Mouse (Mus musculus) hindbrain, embryonic 16.5 days (tissue): ENCODE results near the gene Ccdc15. TPM values are rescaled to one million over a fixed set of nuclear protein-coding genes. Genes with fewer than 3 reads are reported as not detected.

Source experiments
- ATAC-seq: fragments of 200-750 bp; cut with Nextera tagmentation; 2 replicates; pipeline ENCODE4 v1.8.0; 2017; ENCODE audit warnings: moderate TSS enrichment, moderate library complexity
- H3K27ac ChIP-seq: fragments of 300-500 bp; sonication (generic); 2 replicates; pipeline ENCODE4 v1.5.1; 2014; ENCODE audit warnings: low read depth, mild to moderate bottlenecking, control low read depth, low read length, moderate library complexity
- H3K27me3 ChIP-seq: fragments of 300-500 bp; sonication (generic); replicated peaks from 2 replicates; pipeline ENCODE4 v1.6.1; 2014; ENCODE audit warnings: low read length; ENCODE audit not compliant: control insufficient read depth, insufficient read depth
- H3K36me3 ChIP-seq: fragments of 300-500 bp; sonication (generic); 2 replicates; pipeline ENCODE4 v1.6.1; 2014; ENCODE audit warnings: mild to moderate bottlenecking, low read length, moderate library complexity, mixed read lengths; ENCODE audit not compliant: control insufficient read depth, insufficient read depth
- H3K4me1 ChIP-seq: fragments of 300-500 bp; sonication (generic); 2 replicates; pipeline ENCODE4 v1.6.1; 2014; ENCODE audit warnings: low read depth, low read length; ENCODE audit not compliant: control insufficient read depth, insufficient read depth
- H3K4me2 ChIP-seq: fragments of 300-500 bp; sonication (generic); 2 replicates; pipeline ENCODE4 v1.6.1; 2014; ENCODE audit warnings: mild to moderate bottlenecking, low read length, control low read depth, moderate library complexity
- H3K4me3 ChIP-seq: fragments of 300-500 bp; sonication (generic); 2 replicates; pipeline ENCODE4 v1.5.1; 2014; ENCODE audit warnings: mild to moderate bottlenecking, low read length, control low read depth, moderate library complexity
- H3K9ac ChIP-seq: fragments of 300-500 bp; sonication (generic); 2 replicates; pipeline ENCODE4 v1.6.1; 2014; ENCODE audit warnings: low read depth, mild to moderate bottlenecking, control low read depth, low read length, moderate library complexity
- H3K9me3 ChIP-seq: fragments of 300-500 bp; sonication (generic); 2 replicates; pipeline ENCODE4 v1.6.1; 2014; ENCODE audit warnings: mild to moderate bottlenecking, low read length, moderate library complexity; ENCODE audit not compliant: control insufficient read depth
- WGBS: fragments of 180-500 bp; shearing (Covaris S2); extraction: QIAGEN DNeasy Blood & Tissue Kit; methylation state at CpG from one replicate; pipeline ENCODE4 v1.1.7; 2014; 5-methylcytosine and 5-hydroxymethylcytosine counted together
- polyA plus RNA-seq: library from polyadenylated mRNA; unstranded; fragments of >200 nt; fragmentation: Nextera tagmentation; extraction: Ambion mirVana; gene quantifications from 2 replicates; pipeline ENCODE4 v1.2.1, GENCODE M21; 2015

The Ccdc15 gene
- polyA plus RNA-seq, 1 experiment from 2014 or later: 7.1 TPM

- H3K9ac ChIP-seq: no peak overlapping the region
- peak; percentile 84 for ATAC-seq
- H3K4me2 ChIP-seq: no peak overlapping the region; the same call in 1 of the 2 replicates
- no peaks in the 10 kb centered on the region for H3K9me3 ChIP-seq
- H3K4me3 ChIP-seq: no peak overlapping the region
- peak overlapping the region; percentile 81 for H3K27ac ChIP-seq
- peaks cover 4% of the 10 kb centered on the region; the same call in 1 of the 2 replicates for H3K4me1 ChIP-seq
- WGBS: 17% methylated on average over 6 of the region's 6 CpGs
- no peaks in the 10 kb centered on the region for H3K36me3 ChIP-seq
- H3K27me3 ChIP-seq: no peaks in the 10 kb centered on the region
Measured at GRCm38 (mm10) chr9:37359331-37360220, 11.3 kb upstream of the Ccdc15 start.

GRCm38 (mm10) chr9:37358713-37359330, 10.6 kb upstream of the Ccdc15 start:
- H3K4me3 ChIP-seq: no peak overlapping the region
- H3K9ac ChIP-seq: no peak overlapping the region
- ATAC-seq: peak; percentile 89
- WGBS: 27% methylated on average over 7 of the region's 7 CpGs
- no peaks in the 10 kb centered on the region for H3K9me3 ChIP-seq
- H3K4me1 ChIP-seq: peaks cover 4% of the 10 kb centered on the region; the same call in 1 of the 2 replicates
- no peak overlapping the region for H3K4me2 ChIP-seq
- no peaks in the 10 kb centered on the region for H3K27me3 ChIP-seq
- H3K27ac ChIP-seq: peak overlapping the region; percentile 81
- H3K36me3 ChIP-seq: no peaks in the 10 kb centered on the region

GRCm38 (mm10) chr9:37354485-37354884, 6.3 kb upstream of the Ccdc15 start:
- H3K36me3 ChIP-seq: no peaks in the 10 kb centered on the region
- H3K9ac ChIP-seq: no peak overlapping the region
- 76% methylated on average over 1 of the region's 1 CpGs for WGBS
- no peak overlapping the region for H3K4me2 ChIP-seq
- no peaks in the 10 kb centered on the region for H3K27me3 ChIP-seq
- no peak overlapping the region for H3K27ac ChIP-seq
- H3K9me3 ChIP-seq: no peaks in the 10 kb centered on the region
- peaks cover 3% of the 10 kb centered on the region; the same call in 1 of the 2 replicates for H3K4me1 ChIP-seq
- H3K4me3 ChIP-seq: no peak overlapping the region
- no peak for ATAC-seq

GRCm38 (mm10) chr9:37351266-37351665, 3.0 kb upstream of the Ccdc15 start:
- Histone ChIP-seq H3K27me3 (no peaks in the 10 kb centered on the region), H3K9me3 (no peaks in the 10 kb centered on the region), H3K27ac (no peak overlapping the region), H3K4me2 (no peak overlapping the region), H3K4me1 (peaks cover 12% of the 10 kb centered on the region), H3K36me3 (no peaks in the 10 kb centered on the region), H3K9ac (no peak overlapping the region), H3K4me3 (no peak overlapping the region)
- ATAC-seq: no peak
- WGBS: 40% methylated on average over 2 of the region's 2 CpGs

- 94% methylated on average over 3 of the region's 3 CpGs for WGBS
- Histone ChIP-seq H3K4me2 (peak overlapping the region; percentile 98), H3K4me3 (peak overlapping the region; percentile 84), H3K9ac (peak overlapping the region; percentile 90), H3K9me3 (no peaks in the 10 kb centered on the region), H3K4me1 (peaks cover 12% of the 10 kb centered on the region), H3K36me3 (no peaks in the 10 kb centered on the region), H3K27me3 (no peaks in the 10 kb centered on the region), H3K27ac (peak overlapping the region; percentile 90)
- ATAC-seq: no peak
Measured at GRCm38 (mm10) chr9:37349050-37349449, 818 bp upstream of the Ccdc15 start.

- ATAC-seq: no peak
- peak overlapping the region; percentile 98 for H3K4me2 ChIP-seq
- WGBS: 25% methylated on average over 12 of the region's 12 CpGs
- H3K4me1 ChIP-seq: peaks cover 12% of the 10 kb centered on the region
- H3K36me3 ChIP-seq: peaks cover 1% of the 10 kb centered on the region; the same call in 1 of the 2 replicates
- peak overlapping the region; percentile 84 for H3K4me3 ChIP-seq
- H3K9me3 ChIP-seq: no peaks in the 10 kb centered on the region
- H3K9ac ChIP-seq: peak overlapping the region; percentile 90
- H3K27ac ChIP-seq: peak overlapping the region; percentile 90
- no peaks in the 10 kb centered on the region for H3K27me3 ChIP-seq
Measured at GRCm38 (mm10) chr9:37347184-37347987, 846 bp downstream of the Ccdc15 start.

- H3K27me3 ChIP-seq: no peaks in the 10 kb centered on the region
- no peaks in the 10 kb centered on the region for H3K9me3 ChIP-seq
- ATAC-seq: no peak
- peaks cover 4% of the 10 kb centered on the region; the same call in 1 of the 2 replicates for H3K36me3 ChIP-seq
- H3K27ac ChIP-seq: no peak overlapping the region
- no peak overlapping the region for H3K4me3 ChIP-seq
- H3K4me1 ChIP-seq: peaks cover 12% of the 10 kb centered on the region
- no peak overlapping the region for H3K4me2 ChIP-seq
- no peak overlapping the region for H3K9ac ChIP-seq
- WGBS: 89% methylated on average over 3 of the region's 3 CpGs
Measured at GRCm38 (mm10) chr9:37345406-37345805, 2.8 kb downstream of the Ccdc15 start.

- Histone ChIP-seq H3K4me2 (no peak overlapping the region), H3K4me1 (no peaks in the 10 kb centered on the region), H3K36me3 (no peaks in the 10 kb centered on the region), H3K27me3 (no peaks in the 10 kb centered on the region), H3K9ac (no peak overlapping the region), H3K4me3 (no peak overlapping the region), H3K27ac (no peak overlapping the region), H3K9me3 (no peaks in the 10 kb centered on the region)
- 42% methylated on average over 3 of the region's 3 CpGs for WGBS
- ATAC-seq: no peak
Measured at GRCm38 (mm10) chr9:37329456-37329855, 18.8 kb downstream of the Ccdc15 start.
